ENCODE assay signal across 8 mouse cellular contexts in the genomic region with DNA sequence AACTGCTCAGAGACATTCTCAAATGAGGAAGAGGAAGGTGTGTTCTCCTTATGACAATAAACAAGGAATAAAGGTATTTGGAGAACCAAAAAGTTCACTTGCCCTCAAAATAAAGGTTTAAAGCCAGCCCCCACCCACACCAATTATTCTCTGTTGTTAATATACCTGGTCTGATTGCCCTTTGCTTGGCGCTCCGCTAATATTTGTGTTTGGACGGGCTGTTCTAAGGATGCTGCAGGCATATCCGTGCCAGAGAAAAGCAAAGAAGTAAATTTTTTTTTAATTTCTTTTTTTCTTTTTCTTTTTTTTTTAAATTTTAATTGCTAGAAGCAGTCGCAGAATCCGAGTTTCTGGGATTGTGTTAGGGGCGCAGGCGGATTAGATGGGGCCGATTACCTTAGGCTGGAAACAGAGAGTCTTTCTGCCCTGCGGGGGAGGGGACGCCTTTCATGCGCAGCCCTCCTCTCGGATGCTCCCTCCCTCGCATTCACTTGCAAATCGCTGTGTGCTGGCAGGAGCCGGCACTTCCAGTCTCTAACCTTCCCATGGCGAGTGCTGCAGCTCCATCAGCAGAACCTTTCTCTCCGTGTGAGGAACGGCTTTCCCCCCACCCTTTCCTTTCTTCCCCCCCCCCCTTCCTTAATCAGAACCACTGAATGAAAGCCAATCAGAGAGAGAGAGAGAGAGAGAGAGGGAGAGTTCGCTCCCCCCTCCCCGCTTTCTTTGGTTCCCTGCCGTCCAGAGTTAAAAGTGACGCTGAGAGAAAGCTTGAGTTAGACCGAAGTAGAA. TPM values are rescaled to one million over a fixed set of nuclear protein-coding genes. Genes with fewer than 3 reads are reported as not detected.
DNase-seq lines count a peak whose midpoint lies in the region; ATAC-seq and TF ChIP-seq lines count a peak whose summit lies in the region.

Gene Cdh10 (plus strand): TSS at position 763 of the 789 bp plus-strand sequence.

- H3K27me3 ChIP-seq in heart, postnatal 0 days (ENCODE audit: control insufficient read depth, insufficient read depth, low read length), result no peaks in the 10 kb centered on the region; the same call in 1 of the 2 replicates

- peak within 1 kb of the TSS; percentile 66 for H3K4me2 ChIP-seq in heart, postnatal 0 days (ENCODE audit: low read depth, low read length)

- ATAC-seq in heart, postnatal 0 days (ENCODE audit: insufficient read depth, low read depth), result no peak
- no peak for ATAC-seq in megakaryocyte progenitor cell, adult 5-6 weeks (replicated peaks; ENCODE audit: poor library complexity)

- H3K9ac ChIP-seq in heart, postnatal 0 days (replicated peaks; ENCODE audit: low read depth, low read length), result no peak within 1 kb of the TSS; the same call in 1 of the 2 replicates

- H3K4me1 ChIP-seq in heart, postnatal 0 days (ENCODE audit: control insufficient read depth, insufficient read depth), result no peaks in the 10 kb centered on the region

- WGBS in heart, postnatal 0 days, result 3% methylated on average over 24 of the region's 24 CpGs

- H3K4me3 ChIP-seq in heart, postnatal 0 days (ENCODE audit: low read depth, low read length), result peak within 1 kb of the TSS; percentile 44

- no peaks in the 10 kb centered on the region for H3K36me3 ChIP-seq in heart, postnatal 0 days (replicated peaks; ENCODE audit: control insufficient read depth, insufficient read depth, low read length)

- H3K27ac ChIP-seq in heart, postnatal 0 days (ENCODE audit: low read depth), result no peak within 1 kb of the TSS

- no peak for TF ChIP-seq CTCF in heart, postnatal 0 days (IDR thresholded peaks at IDR 0.05; ENCODE audit: low read depth)

- no peaks in the 10 kb centered on the region for H3K9me3 ChIP-seq in heart, postnatal 0 days (replicated peaks; ENCODE audit: control insufficient read depth, low read length)

- no peak for TF ChIP-seq EP300 in heart, postnatal 0 days (IDR thresholded peaks at IDR 0.05; ENCODE audit: low read depth)

- DNase-seq in ovary, adult 18-20 months (ENCODE audit: low spot score), result peak; percentile 2
- no peak for DNase-seq in ovary, postnatal 10 days (ENCODE audit: low spot score)
- peak; percentile 71 to 74 for DNase-seq in cerebellum, postnatal 36 days
- peak; percentile 13 for DNase-seq in heart, postnatal 0 days (ENCODE audit: low spot score)
- peak; percentile 27 to 69 for DNase-seq in left cerebral cortex, adult 9 months (ENCODE audit: low spot score in 2 of 2)
- DNase-seq in neural tube, embryonic 10.5 days (ENCODE audit: extremely low spot score, low spot score), result peak; percentile 70
- DNase-seq in lung, postnatal 14 days, result no peak

RNA-seq across cellular contexts. Expression of gene Cdh10, which starts in this region (rescaled TPM):
- total RNA-seq in heart, postnatal 0 days (2014; rRNA removed; ENCODE audit: low replicate concordance), result 0.46 and 0.53 TPM in 2 replicates
- polyA plus RNA-seq in heart, postnatal 0 days (2015; fragmentation: Nextera tagmentation; extraction: Ambion mirVana), result 0.27 and 0.52 TPM in 2 replicates
- total RNA-seq in megakaryocyte progenitor cell, adult 5-6 weeks (2015), result not detected in 2 replicates
- not detected in 2 replicates for total RNA-seq in megakaryocyte progenitor cell, adult 5-6 weeks (2017)

Comparison
In these comparisons a context has a peak if more than half of its experiments do, and no peak if none do; other contexts are left out.
1. DNase-seq: peak in ovary, adult 18-20 months (single experiment), cerebellum, postnatal 36 days (2 of 2), left cerebral cortex, adult 9 months (2 of 2) and neural tube, embryonic 10.5 days (single experiment); none in ovary, postnatal 10 days (single experiment) and lung, postnatal 14 days (single experiment).
2. Peak in DNase-seq, H3K4me3 ChIP-seq and H3K4me2 ChIP-seq in heart, postnatal 0 days; RNA of the gene not detected or under 1 TPM.